Mouse (Mus musculus): ENCODE data around the gene Wdr90. TPM values are rescaled to one million over a fixed set of nuclear protein-coding genes. Genes with fewer than 3 reads are reported as not detected.

Wdr90 gene
- total and polyA plus RNA-seq, 3 experiments, result 1.2 to 8.5 (median 1.3) TPM

DNA sequence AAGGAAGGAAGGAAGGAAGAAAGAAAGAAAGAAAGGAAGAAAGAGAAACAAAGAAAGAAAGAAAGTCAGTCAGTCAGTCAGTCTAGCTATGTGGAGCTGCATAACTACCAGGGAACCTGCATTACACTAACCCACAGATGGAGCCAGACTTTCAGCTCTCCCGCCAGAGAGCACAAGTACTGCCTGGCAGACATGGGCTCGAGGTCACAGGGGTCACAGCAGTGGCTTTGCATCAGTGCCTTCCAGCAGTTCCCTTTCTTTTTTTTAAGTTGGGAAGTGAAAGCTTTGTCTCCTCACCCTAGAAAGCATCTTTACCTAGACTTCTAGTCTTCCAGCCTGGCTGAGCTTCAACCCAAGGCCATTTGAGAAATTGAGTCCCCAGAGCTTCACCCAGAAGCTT lies 34.1 kb upstream of the Wdr90 start:
- H3K27me3 ChIP-seq (ENCODE audit: control insufficient read depth, insufficient read depth, low read length), result no peaks in the 10 kb centered on the region
- no peaks in the 10 kb centered on the region; the same call in 1 of the 2 replicates for H3K79me2 ChIP-seq (replicated peaks; ENCODE audit: control insufficient read depth, insufficient read depth, low read length)
- TF ChIP-seq EP300 (IDR thresholded peaks at IDR 0.05; ENCODE audit: insufficient read depth, low read depth, low read length), result no peak
- no peak for TF ChIP-seq POLR2A (IDR thresholded peaks at IDR 0.05; ENCODE audit: insufficient read depth, low read depth, low read length)
- peak; percentile 42 for TF ChIP-seq CTCF (IDR thresholded peaks at IDR 0.05)
- intact Hi-C loops (cut with DNase I), result loop anchor here (2.0 kb wide), 1 partner anchor 23 kb away; the partner anchor contains the start of gene Rab40c
- H3K4me3 ChIP-seq, result no peak overlapping the region
- H3K27ac ChIP-seq, result no peak overlapping the region
- no peak overlapping the region for H3K9ac ChIP-seq (ENCODE audit: low read depth, low read length)
- no peaks in the 10 kb centered on the region for H3K36me3 ChIP-seq (ENCODE audit: control insufficient read depth, insufficient read depth, low read length)
- H3K4me1 ChIP-seq (ENCODE audit: control insufficient read depth, insufficient read depth, low read length), result peaks cover 1% of the 10 kb centered on the region; the same call in 1 of the 2 replicates
- DNase-seq, result no peak
- 42% methylated on average over 2 of the region's 2 CpGs for WGBS

- 27% methylated on average over 2 of the region's 2 CpGs for whole genome bisulfite sequencing
- DNase-seq, result peak; percentile 71 to 75
- Histone ChIP-seq H3K4me3 (no peak overlapping the region), H3K36me3 (ENCODE audit: control insufficient read depth, insufficient read depth, low read length) (no peaks in the 10 kb centered on the region), H3K79me2 (replicated peaks; ENCODE audit: control insufficient read depth, insufficient read depth, low read length) (no peaks in the 10 kb centered on the region; the same call in 1 of the 2 replicates), H3K27ac (no peak overlapping the region), H3K4me1 (ENCODE audit: control insufficient read depth, insufficient read depth, low read length) (peaks cover 1% of the 10 kb centered on the region; the same call in 1 of the 2 replicates), H3K9ac (ENCODE audit: low read depth, low read length) (no peak overlapping the region), H3K27me3 (ENCODE audit: control insufficient read depth, insufficient read depth, low read length) (no peaks in the 10 kb centered on the region)
- TF ChIP-seq POLR2A (IDR thresholded peaks at IDR 0.05; ENCODE audit: insufficient read depth, low read depth, low read length) (no peak), EP300 (IDR thresholded peaks at IDR 0.05; ENCODE audit: insufficient read depth, low read depth, low read length) (peak; percentile 97)
- intact Hi-C loops (cut with DNase I), result loop anchor here (1.0 to 5.0 kb wide), 5 partner anchors 25 to 198 kb away; partner anchors contain the start of genes Capn15, Decr2, Nhlrc4 and Pigq
Observed at GRCm38 (mm10) chr17:25893975-25894617, 32.8 kb upstream of the Wdr90 start.

- Histone ChIP-seq H3K27me3 (ENCODE audit: control insufficient read depth, insufficient read depth, low read length) (no peaks in the 10 kb centered on the region), H3K4me1 (ENCODE audit: control insufficient read depth, insufficient read depth, low read length) (no peaks in the 10 kb centered on the region), H3K9ac (ENCODE audit: low read depth, low read length) (no peak overlapping the region), H3K27ac (no peak overlapping the region), H3K4me3 (no peak overlapping the region), H3K79me2 (replicated peaks; ENCODE audit: control insufficient read depth, insufficient read depth, low read length) (no peaks in the 10 kb centered on the region; the same call in 1 of the 2 replicates), H3K36me3 (ENCODE audit: control insufficient read depth, insufficient read depth, low read length) (no peaks in the 10 kb centered on the region)
- no peak for DNase-seq
- intact Hi-C loops (cut with DNase I), result no loop called here
- TF ChIP-seq POLR2A (IDR thresholded peaks at IDR 0.05; ENCODE audit: insufficient read depth, low read depth, low read length), result no peak
- no peak for TF ChIP-seq CTCF (IDR thresholded peaks at IDR 0.05)
- no peak for TF ChIP-seq EP300 (IDR thresholded peaks at IDR 0.05; ENCODE audit: insufficient read depth, low read depth, low read length)
- 54% methylated on average over 3 of the region's 3 CpGs for WGBS
Observed at GRCm38 (mm10) chr17:25888837-25889236, 27.5 kb upstream of the Wdr90 start.

DNA sequence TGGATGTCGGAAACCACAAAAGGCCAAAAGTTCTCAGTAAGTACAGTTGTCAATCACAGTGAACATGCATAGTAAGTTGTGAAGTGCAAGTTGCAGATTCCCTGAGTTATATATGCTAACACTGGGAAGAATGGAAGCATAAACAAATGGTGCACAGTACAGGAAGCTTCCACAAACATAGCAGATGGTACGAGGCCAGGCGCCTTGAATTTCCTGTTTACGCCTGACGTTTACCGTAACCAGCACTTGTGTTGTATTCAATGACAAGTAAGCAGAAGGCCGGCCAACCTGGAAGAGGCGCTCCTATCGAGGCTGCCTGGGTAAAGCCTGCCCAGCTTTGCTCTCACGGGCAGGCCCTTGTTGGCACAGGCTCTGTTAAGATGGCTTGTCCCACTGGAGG lies 26.2 kb upstream of the Wdr90 start:
- DNase-seq, result no peak
- no peak overlapping the region for H3K9ac ChIP-seq (ENCODE audit: low read depth, low read length)
- TF ChIP-seq CTCF (IDR thresholded peaks at IDR 0.05) (no peak), POLR2A (IDR thresholded peaks at IDR 0.05; ENCODE audit: insufficient read depth, low read depth, low read length) (no peak), EP300 (IDR thresholded peaks at IDR 0.05; ENCODE audit: insufficient read depth, low read depth, low read length) (no peak)
- no peaks in the 10 kb centered on the region for H3K4me1 ChIP-seq (ENCODE audit: control insufficient read depth, insufficient read depth, low read length)
- WGBS, result 70% methylated on average over 10 of the region's 10 CpGs
- no peak overlapping the region for H3K4me3 ChIP-seq
- H3K36me3 ChIP-seq (ENCODE audit: control insufficient read depth, insufficient read depth, low read length), result no peaks in the 10 kb centered on the region
- no peaks in the 10 kb centered on the region for H3K27me3 ChIP-seq (ENCODE audit: control insufficient read depth, insufficient read depth, low read length)
- H3K27ac ChIP-seq, result no peak overlapping the region
- H3K79me2 ChIP-seq (replicated peaks; ENCODE audit: control insufficient read depth, insufficient read depth, low read length), result no peaks in the 10 kb centered on the region
- intact Hi-C loops (cut with DNase I), result no loop called here

- no peak for DNase-seq
- Histone ChIP-seq H3K27me3 (ENCODE audit: control insufficient read depth, insufficient read depth, low read length) (no peaks in the 10 kb centered on the region), H3K27ac (no peak overlapping the region), H3K9ac (ENCODE audit: low read depth, low read length) (no peak overlapping the region), H3K4me3 (no peak overlapping the region), H3K4me1 (ENCODE audit: control insufficient read depth, insufficient read depth, low read length) (no peaks in the 10 kb centered on the region), H3K79me2 (replicated peaks; ENCODE audit: control insufficient read depth, insufficient read depth, low read length) (no peaks in the 10 kb centered on the region), H3K36me3 (ENCODE audit: control insufficient read depth, insufficient read depth, low read length) (no peaks in the 10 kb centered on the region)
- intact Hi-C loops (cut with DNase I), result no loop called here
- TF ChIP-seq POLR2A (IDR thresholded peaks at IDR 0.05; ENCODE audit: insufficient read depth, low read depth, low read length) (no peak), EP300 (IDR thresholded peaks at IDR 0.05; ENCODE audit: insufficient read depth, low read depth, low read length) (no peak), CTCF (IDR thresholded peaks at IDR 0.05) (no peak)
Observed at GRCm38 (mm10) chr17:25886806-25887205, 25.5 kb upstream of the Wdr90 start.

DNA sequence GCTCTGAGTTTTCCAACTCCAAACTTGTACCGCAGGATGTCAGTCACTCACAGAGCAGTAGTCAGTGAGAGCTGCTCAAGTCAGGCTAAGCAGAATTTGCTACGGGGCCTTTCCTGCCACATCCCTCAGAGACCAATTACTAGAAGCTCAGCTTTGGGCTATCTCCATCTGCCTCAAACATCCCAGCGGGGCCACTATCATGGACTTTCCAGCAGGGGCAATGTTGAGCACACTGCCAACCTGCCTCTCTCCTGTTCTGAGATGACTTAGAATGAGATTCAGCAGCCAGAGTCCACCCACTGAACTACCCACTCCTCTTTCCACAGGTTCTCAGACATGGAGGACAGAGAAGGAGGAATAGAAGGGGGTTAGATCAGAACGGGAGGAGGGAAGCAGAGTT lies 24.3 kb upstream of the Wdr90 start:
- intact Hi-C loops (cut with DNase I), result no loop called here
- TF ChIP-seq CTCF (IDR thresholded peaks at IDR 0.05), result peak; percentile 55
- TF ChIP-seq POLR2A (IDR thresholded peaks at IDR 0.05; ENCODE audit: insufficient read depth, low read depth, low read length), result no peak
- H3K9ac ChIP-seq (ENCODE audit: low read depth, low read length), result no peak overlapping the region
- WGBS, result 64% methylated on average over 4 of the region's 4 CpGs
- no peak overlapping the region for H3K27ac ChIP-seq
- no peaks in the 10 kb centered on the region for H3K27me3 ChIP-seq (ENCODE audit: control insufficient read depth, insufficient read depth, low read length)
- no peak for DNase-seq
- no peaks in the 10 kb centered on the region for H3K79me2 ChIP-seq (replicated peaks; ENCODE audit: control insufficient read depth, insufficient read depth, low read length)
- H3K4me3 ChIP-seq, result no peak overlapping the region
- H3K36me3 ChIP-seq (ENCODE audit: control insufficient read depth, insufficient read depth, low read length), result no peaks in the 10 kb centered on the region
- H3K4me1 ChIP-seq (ENCODE audit: control insufficient read depth, insufficient read depth, low read length), result no peaks in the 10 kb centered on the region

Data from heart, adult 2 months (tissue).